Mouse (Mus musculus) spleen, embryonic (tissue): ENCODE data around the gene Kif24.

ENCODE experiments used
- CTCF ChIA-PET: fragments of 350-600 bp; sonication (Branson Sonifier 250); formaldehyde crosslinking; loops from one replicate; lab custom pipeline; 2022; lab: Charles Lee

Gene Kif24

DNA sequence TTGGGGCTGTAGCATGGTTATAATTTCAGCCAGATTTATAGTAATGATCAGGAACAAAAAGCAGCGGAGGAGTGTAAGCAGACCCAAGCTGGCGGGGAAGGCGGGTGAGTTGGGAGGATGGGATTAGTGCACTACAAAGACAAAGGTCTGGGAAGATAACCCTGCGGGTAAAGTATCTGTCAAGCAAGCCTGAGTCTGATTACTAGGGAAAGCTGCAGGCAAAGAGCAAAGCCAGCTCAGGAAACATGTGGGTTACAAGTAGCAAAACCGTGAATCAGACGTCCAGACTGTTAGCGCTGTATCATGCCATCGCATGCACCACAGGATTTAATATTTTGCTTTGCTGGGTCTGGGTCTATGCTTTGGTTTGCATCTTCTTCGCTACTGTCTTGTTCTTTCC is 58.1 kb downstream of the Kif24 start:
- CTCF ChIA-PET = no interaction called here

DNA sequence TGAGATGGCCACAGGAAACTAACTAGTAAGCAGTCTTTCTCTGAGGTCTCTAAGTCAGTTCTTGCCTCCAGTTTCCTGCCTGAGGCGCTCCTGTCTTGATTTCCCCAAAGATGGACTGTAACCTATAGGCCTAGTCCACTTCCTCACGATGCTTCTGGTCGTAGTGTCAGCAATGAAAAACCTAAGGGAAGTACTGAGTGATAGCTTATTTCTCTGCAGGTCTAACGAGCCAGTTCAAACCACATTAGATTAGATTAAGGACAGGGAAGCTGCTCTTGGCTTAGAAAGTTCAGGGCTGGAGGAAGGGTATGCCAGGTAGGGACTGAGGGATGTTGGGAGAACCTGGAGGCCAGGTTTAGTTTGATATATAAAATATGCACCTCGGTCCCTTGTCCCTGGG is 63.1 kb downstream of the Kif24 start:
- CTCF ChIA-PET = no interaction called here

DNA sequence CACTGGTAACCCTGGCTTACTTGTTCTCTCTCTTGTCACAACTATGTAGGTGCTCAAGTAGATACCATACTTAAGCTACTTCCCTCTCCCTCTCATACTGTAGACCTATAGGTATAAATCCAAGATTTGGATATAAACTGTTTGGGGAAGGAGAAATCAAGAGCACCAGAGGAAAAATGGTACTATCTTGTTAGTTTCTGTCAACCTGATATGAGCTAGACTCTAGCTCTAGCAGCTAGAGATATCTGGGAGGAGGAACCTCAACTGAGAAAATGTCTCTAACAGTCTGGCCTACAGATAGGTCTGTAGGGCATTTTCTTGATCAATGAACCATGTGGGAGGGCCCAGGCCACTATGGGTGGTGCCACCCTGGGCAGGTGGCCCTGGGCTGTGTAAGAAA is 63.5 kb downstream of the Kif24 start:
- CTCF ChIA-PET = no interaction called here

DNA sequence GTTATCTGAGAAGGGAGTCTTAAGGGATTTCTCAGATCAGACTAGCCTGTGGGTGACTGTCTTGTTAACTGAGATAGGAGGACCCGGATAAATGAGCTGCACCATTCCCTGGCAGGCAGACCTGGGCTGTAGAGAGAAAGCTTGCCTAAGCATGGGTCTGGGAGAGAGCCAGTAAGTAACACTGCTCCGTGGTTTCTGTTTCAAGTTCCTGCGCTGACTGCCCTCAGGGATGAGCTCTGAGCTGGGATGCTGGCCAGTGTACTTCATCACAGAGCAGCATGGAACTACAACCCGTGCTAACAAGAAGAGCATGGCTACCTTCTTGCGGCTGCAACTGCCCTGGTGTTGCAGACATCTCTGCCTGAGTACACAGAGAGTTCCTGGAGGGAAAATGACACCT is 64.8 kb downstream of the Kif24 start:
- CTCF ChIA-PET = no interaction called here

DNA sequence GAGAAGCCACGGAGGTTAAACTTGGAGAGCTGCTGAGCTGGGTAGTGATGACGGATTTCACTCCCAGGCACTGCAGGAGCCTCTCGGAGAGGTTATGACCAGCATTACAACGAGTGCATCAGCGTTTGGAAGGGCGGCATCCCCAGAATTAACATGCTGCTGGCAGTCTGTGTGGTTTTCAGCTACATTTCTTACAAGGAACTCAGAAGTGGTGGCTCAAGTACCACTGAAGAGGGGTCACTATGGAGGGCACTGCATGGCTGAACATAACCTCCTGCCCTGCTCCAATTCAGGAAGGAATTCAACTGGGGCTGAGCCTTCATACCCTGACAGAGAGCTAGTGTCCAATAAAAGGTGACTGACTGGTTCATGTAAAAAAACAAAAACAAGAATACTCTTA is 66.3 kb downstream of the Kif24 start:
- CTCF ChIA-PET = interaction anchor here (0.6 kb wide), 1 partner anchor 18 kb away, joined by 5 read pairs; no protein-coding TSS in a partner anchor

DNA sequence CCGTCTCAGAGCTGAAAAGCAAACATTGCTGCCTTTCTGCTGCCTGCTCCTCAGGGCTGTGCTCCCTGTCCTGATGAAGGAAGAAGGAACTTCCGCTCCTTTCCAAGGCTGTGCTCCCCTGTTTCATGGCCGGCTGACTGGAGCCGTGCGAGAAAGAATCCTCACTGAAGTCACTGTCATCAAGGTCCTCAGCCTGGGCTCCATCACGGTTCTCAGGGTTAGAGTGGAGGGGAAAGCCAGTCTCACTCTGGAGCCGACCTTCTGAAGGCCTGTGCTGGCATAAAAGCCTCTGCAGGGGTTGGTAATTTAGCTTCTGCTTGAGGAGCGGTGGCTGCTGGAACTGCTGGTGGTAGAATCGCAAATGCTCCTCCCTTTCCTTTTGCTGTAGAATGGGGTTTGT is 70.0 kb downstream of the Kif24 start:
- CTCF ChIA-PET = no interaction called here

DNA sequence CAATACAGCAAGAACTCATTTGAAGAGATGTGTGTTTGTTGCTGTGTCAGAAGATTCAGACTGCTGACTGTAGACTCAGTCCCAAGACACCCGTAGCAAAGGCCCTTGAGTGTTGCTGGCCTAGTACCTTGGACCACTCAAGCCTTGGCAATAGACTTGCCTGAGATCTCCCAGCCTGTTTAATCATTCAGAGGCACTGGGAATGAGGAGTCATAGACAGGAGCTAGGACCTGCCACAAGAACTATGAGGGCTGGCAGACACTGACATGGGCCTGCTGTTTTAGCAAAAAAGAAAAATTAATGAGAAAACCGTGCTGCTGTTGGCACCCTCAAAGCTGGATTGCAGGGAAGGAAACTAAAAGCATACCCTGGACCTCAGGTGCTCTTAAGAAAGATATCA is 73.7 kb downstream of the Kif24 start:
- CTCF ChIA-PET = no interaction called here

DNA sequence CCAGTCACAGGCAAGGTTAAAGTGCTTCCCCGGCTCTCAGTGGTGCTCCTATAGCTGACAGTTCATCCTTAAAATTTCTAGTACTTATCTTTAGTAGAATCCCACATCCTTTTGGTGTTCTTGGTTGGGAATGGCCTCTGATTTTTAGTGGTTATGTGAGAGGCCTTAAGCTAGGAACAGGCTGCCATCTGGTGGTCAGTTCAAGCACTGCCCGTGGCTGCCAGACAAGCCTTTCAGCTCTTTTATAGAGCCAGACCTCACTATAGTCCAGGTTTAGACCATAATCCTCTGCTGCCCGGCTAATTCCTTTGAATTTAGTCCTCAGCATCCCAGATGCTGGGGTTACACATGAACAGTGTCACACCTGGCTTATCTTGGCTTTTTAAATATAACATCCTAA is 74.6 kb downstream of the Kif24 start:
- CTCF ChIA-PET = interaction anchor here (0.9 to 1.1 kb wide), 2 partner anchors 120 to 163 kb away, joined by 3 to 5 read pairs; no protein-coding TSS in a partner anchor

DNA sequence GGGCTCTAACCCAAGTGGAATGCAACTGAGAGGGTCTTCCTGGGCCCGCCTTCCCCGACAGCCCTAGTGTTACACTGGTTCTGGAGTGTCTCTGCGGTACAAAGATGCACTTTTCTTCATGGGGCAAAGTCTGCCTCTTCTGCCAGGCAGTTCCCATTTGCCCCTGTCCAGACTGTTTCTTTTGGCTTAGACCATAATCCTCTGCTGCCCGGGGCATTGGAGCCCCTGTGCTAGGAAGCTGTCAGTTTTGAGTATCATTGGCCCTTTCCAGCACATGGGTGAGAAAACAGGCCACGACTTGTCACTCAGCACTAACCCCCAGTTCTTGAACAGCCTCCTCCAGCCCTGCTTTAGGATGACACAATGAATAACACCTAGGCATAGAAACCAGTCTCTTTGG is 75.4 kb downstream of the Kif24 start:
- CTCF ChIA-PET = no interaction called here

DNA sequence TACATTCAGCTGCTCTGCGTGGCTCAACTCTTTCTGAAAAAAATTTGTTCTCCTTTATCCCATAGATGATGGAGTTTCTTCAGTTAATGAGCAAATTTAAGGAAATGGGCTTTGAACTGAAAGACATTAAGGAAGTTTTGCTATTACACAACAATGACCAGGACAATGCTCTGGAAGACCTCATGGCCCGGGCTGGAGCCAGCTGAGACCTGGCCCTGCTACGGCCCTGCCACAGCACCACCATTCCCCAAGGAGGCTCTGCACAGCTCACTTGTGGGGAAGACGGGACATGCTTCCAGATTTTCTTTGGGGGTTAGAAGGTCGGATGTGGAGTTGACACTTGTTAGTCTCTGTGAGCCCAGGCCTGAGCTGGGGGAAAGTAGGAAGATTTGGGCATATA is 76.1 kb downstream of the Kif24 start:
- CTCF ChIA-PET = no interaction called here

DNA sequence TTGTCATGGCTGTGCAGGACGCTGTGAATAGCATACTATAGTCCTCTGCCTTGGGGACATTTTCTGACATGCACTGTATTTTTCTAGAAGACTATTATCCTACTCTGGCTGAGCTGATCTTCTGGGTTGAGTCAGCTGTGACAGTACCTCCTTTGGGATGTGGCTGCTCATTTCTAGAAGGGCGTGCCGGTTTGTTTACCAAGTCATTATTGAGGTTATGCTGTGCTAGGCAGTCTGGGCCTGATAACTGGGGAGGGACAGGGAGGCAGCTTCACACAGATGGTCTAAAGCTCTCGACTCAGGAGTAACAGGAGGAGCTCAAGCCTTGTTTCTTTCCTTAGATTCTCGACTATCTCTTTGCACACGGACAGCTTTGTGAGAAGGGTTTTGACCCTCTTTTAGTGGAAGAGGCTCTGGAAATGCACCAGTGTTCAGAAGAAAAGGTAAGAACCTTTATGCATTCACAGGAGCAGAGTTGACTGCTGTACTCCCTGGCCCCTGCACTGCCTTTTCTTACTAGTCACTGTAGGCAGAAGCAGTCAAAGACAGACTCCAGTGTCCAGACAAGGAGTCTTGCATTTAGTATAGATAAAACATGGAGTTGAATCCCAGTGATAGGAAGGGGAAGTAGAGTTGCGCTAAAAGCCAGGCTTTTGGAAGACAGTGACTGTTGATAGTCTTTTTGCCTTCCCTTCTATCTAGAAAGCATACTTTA is 76.8 kb downstream of the Kif24 start:
- CTCF ChIA-PET = no interaction called here

DNA sequence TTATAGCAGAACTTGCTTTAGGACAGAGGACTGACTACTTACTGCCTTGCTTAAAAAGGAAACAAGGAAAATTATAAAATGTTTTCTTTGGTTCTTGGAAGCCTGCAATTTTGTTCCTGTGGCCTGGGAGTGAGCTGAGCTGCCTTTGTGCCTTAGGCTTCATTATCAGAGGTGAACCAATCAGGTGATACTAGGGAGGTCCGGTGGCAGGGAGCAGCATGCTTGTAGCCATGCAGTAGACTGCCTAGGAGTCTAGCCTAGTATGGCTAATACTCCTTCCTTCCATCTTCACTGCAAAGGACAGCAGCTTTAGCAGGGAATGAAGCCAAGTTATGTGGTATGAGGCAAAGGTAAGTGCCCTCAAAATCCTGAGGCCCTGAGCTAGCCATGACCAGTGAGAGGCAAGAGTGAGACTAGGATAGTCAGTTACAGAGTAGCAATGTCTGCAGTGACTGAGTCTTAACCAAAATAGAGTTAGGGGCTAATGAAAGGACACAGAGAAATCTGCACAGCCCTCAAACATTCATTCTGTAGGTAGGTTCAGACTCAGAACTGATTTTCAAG is 78.2 kb downstream of the Kif24 start:
- CTCF ChIA-PET = no interaction called here

DNA sequence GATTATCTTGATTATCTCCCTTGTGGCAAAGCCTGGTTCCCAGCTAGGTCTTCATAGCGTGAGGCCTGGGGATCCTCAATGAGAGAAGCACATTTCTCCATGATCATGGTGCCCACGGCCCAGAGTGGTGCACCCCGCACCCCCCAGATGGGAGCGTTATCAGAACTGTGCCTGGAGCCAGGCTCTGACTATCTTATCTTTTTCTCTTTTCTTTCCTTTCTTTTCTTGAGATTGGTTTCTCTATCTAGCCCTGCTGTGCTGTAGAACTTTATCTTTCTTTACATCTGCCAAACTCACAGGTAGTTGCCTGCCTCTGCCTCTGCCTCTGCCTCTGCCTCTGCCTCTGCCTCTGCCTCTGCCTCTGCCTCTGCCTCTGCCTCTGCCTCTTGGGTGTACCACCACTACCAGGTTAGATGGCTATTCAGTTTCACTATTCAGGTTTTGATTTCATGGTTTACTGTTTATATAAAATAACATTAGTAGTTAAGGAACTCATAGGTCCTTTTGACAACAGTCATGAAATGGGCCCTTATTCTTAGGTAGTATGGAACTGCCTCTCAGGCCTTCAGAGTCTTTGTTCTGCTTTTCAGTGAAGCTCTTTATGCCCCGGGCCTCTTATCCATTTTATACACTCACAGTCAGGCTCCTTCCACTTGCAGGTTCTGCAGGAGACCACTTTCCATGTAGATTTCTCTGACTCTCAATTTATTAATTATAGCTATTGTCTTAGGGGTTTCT is 83.3 kb downstream of the Kif24 start:
- CTCF ChIA-PET = no interaction called here

DNA sequence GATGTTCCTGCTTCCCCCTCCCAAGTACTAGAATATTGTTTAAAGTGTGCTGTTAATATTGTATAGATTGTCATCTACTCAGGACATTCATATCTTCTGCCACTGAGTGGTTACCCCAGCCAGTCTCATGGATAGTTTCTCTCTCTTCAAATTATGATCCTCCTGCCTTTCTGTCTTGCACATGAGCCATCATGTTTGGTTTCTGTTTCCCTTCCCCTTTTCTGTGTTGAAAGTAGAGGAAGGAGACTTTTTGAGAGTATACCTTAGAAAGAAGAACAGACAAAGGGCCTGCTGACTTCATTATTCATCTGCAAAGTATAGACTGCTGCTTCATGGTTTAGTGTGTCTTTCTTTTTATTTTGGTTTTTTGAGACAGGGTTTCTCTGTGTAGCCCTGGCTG is 87.1 kb downstream of the Kif24 start:
- CTCF ChIA-PET = no interaction called here

DNA sequence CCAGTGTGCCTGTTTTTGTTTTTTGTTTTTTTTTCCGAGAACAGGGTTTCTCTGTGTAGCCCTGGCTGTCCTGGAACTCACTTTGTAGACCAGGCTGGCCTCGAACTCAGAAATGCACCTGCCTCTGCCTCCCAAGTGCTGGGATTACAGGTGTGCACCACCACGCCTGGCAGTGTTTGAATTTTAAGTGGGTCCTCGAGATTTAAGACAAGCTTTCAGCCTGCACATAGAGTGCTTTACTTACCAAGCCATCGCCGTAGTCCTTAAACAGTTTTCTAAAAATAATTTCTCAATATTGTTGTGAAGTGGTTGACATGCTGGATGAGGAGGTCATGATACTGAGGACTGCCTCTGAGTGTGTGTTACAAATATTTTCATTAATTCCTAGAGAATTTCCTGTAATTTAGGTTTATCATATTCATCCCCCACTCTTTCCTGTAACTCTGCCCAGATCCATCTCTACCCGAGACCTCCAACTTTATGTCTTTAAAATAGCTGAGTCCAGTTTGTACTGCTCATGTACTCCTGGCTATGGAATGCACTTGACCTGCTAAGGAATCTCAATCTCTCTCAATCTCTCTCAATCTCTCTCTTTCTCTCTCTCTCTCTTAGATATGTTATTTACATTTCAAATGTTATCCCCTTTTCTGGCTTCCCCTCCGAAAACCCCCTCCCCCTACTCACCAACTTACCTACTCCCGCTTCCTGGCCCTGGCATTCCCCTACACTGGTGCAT is 94.8 kb downstream of the Kif24 start:
- CTCF ChIA-PET = no interaction called here

DNA sequence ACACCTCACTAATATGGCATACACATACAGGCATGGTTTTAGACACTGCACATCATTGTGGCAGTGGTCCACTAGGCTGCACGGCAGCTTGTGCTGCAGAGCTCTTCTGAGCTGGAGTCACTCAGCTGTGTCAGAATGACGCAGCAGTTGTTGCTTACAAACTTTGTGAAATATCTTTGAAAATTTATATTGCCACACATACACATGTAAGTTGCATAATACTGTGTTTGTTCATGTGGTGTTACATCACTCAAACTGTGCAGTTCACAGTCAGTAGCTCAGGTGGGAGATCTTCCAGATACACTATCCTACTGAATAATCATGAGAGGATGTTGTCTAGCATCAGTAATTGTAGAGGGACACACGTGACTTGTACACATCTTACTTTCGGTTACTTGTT is 96.5 kb downstream of the Kif24 start:
- CTCF ChIA-PET = no interaction called here

DNA sequence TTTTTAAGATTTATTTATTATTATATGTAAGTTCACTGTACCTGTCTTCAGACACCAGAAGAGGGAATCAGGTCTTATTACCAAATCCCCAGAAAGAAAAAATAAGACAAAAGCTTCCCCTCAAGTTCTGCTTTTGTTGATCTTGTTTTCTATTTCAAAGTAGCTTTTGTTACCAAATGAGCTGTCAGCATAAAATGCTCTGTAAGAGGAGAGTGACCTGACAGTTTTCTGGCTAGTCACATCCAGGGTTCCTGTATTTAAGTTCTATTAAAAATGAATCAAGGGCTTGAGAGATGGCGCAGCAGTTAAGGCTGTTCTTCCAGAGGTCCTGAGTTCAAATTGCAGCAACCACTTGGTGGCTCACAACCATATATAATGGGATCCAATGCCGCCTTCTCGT is 103.6 kb downstream of the Kif24 start:
- CTCF ChIA-PET = no interaction called here

DNA sequence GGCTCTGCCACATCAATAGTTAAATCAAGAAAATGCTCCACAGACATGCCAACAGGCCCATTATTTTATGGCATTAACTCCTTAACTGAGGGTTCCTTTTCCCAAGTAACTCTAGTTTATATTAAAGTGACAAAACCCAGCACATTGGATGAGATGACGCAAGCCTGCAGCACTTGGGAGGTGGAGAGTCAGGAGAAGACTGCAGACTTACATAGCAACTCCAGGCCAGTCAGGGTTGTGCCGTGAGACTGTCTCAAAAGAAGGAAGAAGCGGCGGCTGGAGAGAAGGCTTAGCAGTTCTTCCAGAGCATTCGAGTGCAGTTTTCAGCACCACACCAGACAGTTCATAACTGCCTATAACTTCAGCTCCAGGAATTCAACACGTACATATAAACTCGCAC is 105.3 kb downstream of the Kif24 start:
- CTCF ChIA-PET = no interaction called here

DNA sequence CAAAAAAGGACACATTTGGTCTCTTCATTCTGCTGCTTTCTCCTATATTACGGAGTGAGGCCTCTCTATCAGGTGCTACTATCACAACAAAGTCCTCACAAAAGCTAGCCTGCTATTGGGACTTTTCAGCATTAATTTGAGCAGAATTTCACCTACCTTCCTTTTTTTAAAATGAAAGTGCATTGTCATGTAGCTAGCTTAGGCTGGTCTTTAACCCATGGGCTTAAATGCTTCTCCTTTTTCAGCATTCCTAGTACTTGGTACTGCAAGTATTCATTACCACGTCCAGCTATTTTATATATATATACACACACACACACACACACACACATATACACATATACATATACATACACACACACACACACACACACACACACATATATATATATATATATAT is 106.0 kb downstream of the Kif24 start:
- CTCF ChIA-PET = no interaction called here

DNA sequence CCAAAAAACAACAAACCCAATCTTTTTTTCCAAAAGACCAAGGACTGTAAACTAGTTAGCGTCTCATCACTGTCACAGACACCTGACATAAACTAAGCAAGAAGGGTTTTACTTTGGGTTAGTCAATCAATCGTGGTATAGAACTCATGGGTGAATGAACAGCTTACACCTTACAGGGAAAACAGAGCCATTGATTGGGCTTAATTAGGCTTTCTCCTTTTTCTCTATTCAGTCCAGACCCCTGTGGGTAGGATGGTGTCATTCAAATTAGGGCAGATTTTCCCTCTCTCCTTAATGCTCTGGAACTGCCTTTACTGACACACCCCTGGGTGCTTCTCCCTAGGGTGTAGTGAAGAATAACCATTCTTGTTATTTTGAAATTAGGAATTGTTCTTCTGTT is 107.5 kb downstream of the Kif24 start:
- CTCF ChIA-PET = no interaction called here

DNA sequence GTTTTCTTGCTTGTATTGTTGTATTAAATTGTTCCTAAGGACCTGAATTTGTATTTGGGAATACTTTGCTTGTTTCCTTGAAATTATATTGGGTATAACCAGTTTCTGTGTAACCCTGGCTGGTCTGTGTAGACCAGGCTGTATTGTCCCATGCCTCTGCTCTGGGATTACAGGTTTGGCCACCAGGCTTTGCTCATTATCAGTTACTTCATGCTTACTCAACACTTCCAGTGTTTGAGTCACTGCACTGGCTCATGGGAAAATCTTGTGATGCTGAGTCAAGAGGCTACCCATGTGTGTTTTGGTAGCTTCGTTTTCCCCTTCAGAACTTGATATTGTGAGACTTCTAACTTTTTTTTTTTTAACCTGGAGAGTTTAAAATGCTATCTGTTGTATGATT is 111.4 kb downstream of the Kif24 start:
- CTCF ChIA-PET = no interaction called here

DNA sequence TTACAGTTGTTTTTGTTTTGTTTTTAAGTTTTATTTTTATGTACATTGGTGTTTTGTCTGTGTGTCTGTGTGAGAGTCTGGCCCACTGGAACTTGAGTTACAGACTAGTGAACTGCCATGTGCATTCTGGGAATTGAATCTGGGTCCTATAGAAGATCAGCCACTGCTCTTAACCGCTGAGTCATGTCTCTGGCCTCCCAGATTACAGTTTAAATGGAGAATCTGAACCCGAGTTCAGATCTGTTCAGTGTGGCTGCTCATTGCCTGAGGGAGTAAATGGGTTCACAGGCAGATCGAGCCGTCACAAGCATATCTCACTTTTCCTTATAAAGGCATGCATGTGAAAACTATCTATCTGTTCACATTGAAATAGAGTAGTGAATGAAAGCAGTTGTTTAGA is 111.9 kb downstream of the Kif24 start:
- CTCF ChIA-PET = no interaction called here
